Mouse (Mus musculus) kidney, embryonic 16.5 days (tissue): ENCODE measurements at regions not wholly inside any gene's neighbourhood (a gene's known extent, or its start where the extent isn't known, plus 50 kb on each side); places are given as distances from the start of the nearest gene placed in this dataset.

Experiments used
- ATAC-seq: fragments of 200-750 bp; cut with Nextera tagmentation; 2 replicates; pipeline ENCODE4 v1.8.0; 2017; ENCODE audit warnings: moderate TSS enrichment; ENCODE audit not compliant: low FRiP score, low TSS enrichment
- H3K27ac ChIP-seq: fragments of 300-500 bp; sonication (generic); 2 replicates; pipeline ENCODE4 v1.5.1; 2014; ENCODE audit warnings: low read length
- H3K27me3 ChIP-seq: fragments of 300-500 bp; sonication (generic); 2 replicates; pipeline ENCODE4 v1.6.1; 2014; ENCODE audit warnings: low read length, control low read depth, mixed read lengths; ENCODE audit not compliant: insufficient read depth
- H3K36me3 ChIP-seq: fragments of 300-500 bp; sonication (generic); 2 replicates; pipeline ENCODE4 v1.6.1; 2014; ENCODE audit warnings: low read length, control low read depth, mixed read lengths; ENCODE audit not compliant: insufficient read depth
- H3K4me1 ChIP-seq: fragments of 300-500 bp; sonication (generic); 2 replicates; pipeline ENCODE4 v1.6.1; 2014; ENCODE audit warnings: low read length, control low read depth, mixed read lengths; ENCODE audit not compliant: insufficient read depth
- H3K4me2 ChIP-seq: fragments of 300-500 bp; sonication (generic); replicated peaks from 2 replicates; pipeline ENCODE4 v1.6.1; 2014; ENCODE audit warnings: low read depth, low read length
- H3K4me3 ChIP-seq: fragments of 300-500 bp; sonication (generic); 2 replicates; pipeline ENCODE4 v1.5.1; 2014; ENCODE audit warnings: mild to moderate bottlenecking, low read length
- H3K9ac ChIP-seq: fragments of 300-500 bp; sonication (generic); replicated peaks from 2 replicates; pipeline ENCODE4 v1.6.1; 2014; ENCODE audit warnings: low read length
- H3K9me3 ChIP-seq: fragments of 300-500 bp; sonication (generic); 2 replicates; pipeline ENCODE4 v1.6.1; 2016; ENCODE audit warnings: low read length, control low read depth
- WGBS: fragments of 180-500 bp; shearing (Covaris S2); extraction: QIAGEN DNeasy Blood & Tissue Kit; methylation state at CpG from one replicate; pipeline ENCODE4 v1.1.7; 2014; 5-methylcytosine and 5-hydroxymethylcytosine counted together

GRCm38 (mm10) chr13:79277313-79277712, 1077.8 kb upstream of the Nr2f1 start:
- Histone ChIP-seq H3K27ac (no peak overlapping the region), H3K36me3 (no peaks in the 10 kb centered on the region), H3K27me3 (no peaks in the 10 kb centered on the region), H3K4me1 (no peaks in the 10 kb centered on the region), H3K4me2 (no peak overlapping the region), H3K4me3 (no peak overlapping the region), H3K9ac (no peak overlapping the region), H3K9me3 (no peaks in the 10 kb centered on the region)
- 81% methylated on average over 7 of the region's 7 CpGs for WGBS
- no peak for ATAC-seq

GRCm38 (mm10) chr13:79255362-79255761, 1055.8 kb upstream of the Nr2f1 start:
- no peaks in the 10 kb centered on the region for H3K36me3 ChIP-seq

GRCm38 (mm10) chr13:79252385-79252784, 1052.8 kb upstream of the Nr2f1 start:
- no peak overlapping the region for H3K27ac ChIP-seq
- 35% methylated on average over 5 of the region's 5 CpGs for WGBS
- H3K9ac ChIP-seq = no peak overlapping the region
- no peak for ATAC-seq
- H3K4me3 ChIP-seq = no peak overlapping the region
- no peaks in the 10 kb centered on the region for H3K9me3 ChIP-seq
- no peaks in the 10 kb centered on the region for H3K4me1 ChIP-seq
- H3K4me2 ChIP-seq = no peak overlapping the region
- no peaks in the 10 kb centered on the region for H3K36me3 ChIP-seq
- H3K27me3 ChIP-seq = no peaks in the 10 kb centered on the region

More at GRCm38 (mm10) chr13:79255362-79255761, 1055.8 kb upstream of the Nr2f1 start:
- H3K4me3 ChIP-seq = no peak overlapping the region
- H3K27ac ChIP-seq = no peak overlapping the region
- H3K4me2 ChIP-seq = no peak overlapping the region
- 41% methylated on average over 5 of the region's 5 CpGs for WGBS
- H3K4me1 ChIP-seq = no peaks in the 10 kb centered on the region
- no peaks in the 10 kb centered on the region for H3K27me3 ChIP-seq
- no peak overlapping the region for H3K9ac ChIP-seq
- ATAC-seq = no peak
- H3K9me3 ChIP-seq = no peaks in the 10 kb centered on the region

GRCm38 (mm10) chr13:79251269-79251668, 1051.7 kb upstream of the Nr2f1 start:
- H3K36me3 ChIP-seq = no peaks in the 10 kb centered on the region
- no peak overlapping the region for H3K4me2 ChIP-seq
- H3K27ac ChIP-seq = no peak overlapping the region
- no peaks in the 10 kb centered on the region for H3K27me3 ChIP-seq
- no peaks in the 10 kb centered on the region for H3K4me1 ChIP-seq
- H3K9ac ChIP-seq = no peak overlapping the region
- H3K4me3 ChIP-seq = no peak overlapping the region
- H3K9me3 ChIP-seq = no peaks in the 10 kb centered on the region
- WGBS = 97% methylated on average over 1 of the region's 1 CpGs
- no peak for ATAC-seq
